Comparison of ENCODE assay signal across 8 mouse cellular contexts in genomic region chr2:101796287-101797115, GRCm38 (mm10).
DNase-seq lines count a peak whose midpoint lies in the region; ATAC-seq lines count a peak whose summit lies in the region.

No protein-coding gene starts in this region.

- peak overlapping the region; percentile 82 for H3K27ac ChIP-seq in intestine, embryonic 16.5 days (ENCODE audit: low read length)
- peak overlapping the region; percentile 89 for H3K27ac ChIP-seq in limb, embryonic 10.5 days
- peak overlapping the region; percentile 91 for H3K27ac ChIP-seq in midbrain, embryonic 10.5 days (replicated peaks)

- no peaks in the 10 kb centered on the region for H3K27me3 ChIP-seq in intestine, embryonic 16.5 days (replicated peaks; ENCODE audit: control insufficient read depth, insufficient read depth, low read length)
- no peaks in the 10 kb centered on the region for H3K27me3 ChIP-seq in limb, embryonic 10.5 days (ENCODE audit: low read depth, poor library complexity, severe bottlenecking)
- H3K27me3 ChIP-seq in midbrain, embryonic 10.5 days (ENCODE audit: low read depth, poor library complexity, severe bottlenecking): peaks cover 9% of the 10 kb centered on the region; the same call in 1 of the 2 replicates

- peak overlapping the region; percentile 65 for H3K4me3 ChIP-seq in intestine, embryonic 16.5 days (ENCODE audit: low read length)
- H3K4me3 ChIP-seq in limb, embryonic 10.5 days: peak overlapping the region; percentile 71
- peak overlapping the region; percentile 76 for H3K4me3 ChIP-seq in midbrain, embryonic 10.5 days

- H3K36me3 ChIP-seq in intestine, embryonic 16.5 days (ENCODE audit: control insufficient read depth, insufficient read depth, low read length): no peaks in the 10 kb centered on the region
- H3K36me3 ChIP-seq in limb, embryonic 10.5 days: peaks cover 10% of the 10 kb centered on the region; the same call in 1 of the 2 replicates
- peaks cover 23% of the 10 kb centered on the region for H3K36me3 ChIP-seq in midbrain, embryonic 10.5 days

- 3% methylated on average over 55 of the region's 55 CpGs for WGBS in intestine, embryonic 16.5 days
- WGBS in limb, embryonic 10.5 days: under 1% methylated on average over 55 of the region's 55 CpGs
- WGBS in midbrain, embryonic 10.5 days: 1% methylated on average over 55 of the region's 55 CpGs

- peak overlapping the region; percentile 96 for H3K4me2 ChIP-seq in intestine, embryonic 16.5 days (ENCODE audit: low read depth, low read length)

- H3K4me1 ChIP-seq in intestine, embryonic 16.5 days (ENCODE audit: control insufficient read depth, insufficient read depth, low read length): peaks cover 14% of the 10 kb centered on the region
- peaks cover 21% of the 10 kb centered on the region for H3K4me1 ChIP-seq in limb, embryonic 10.5 days
- peaks cover 48% of the 10 kb centered on the region for H3K4me1 ChIP-seq in midbrain, embryonic 10.5 days

- peak; percentile 76 for ATAC-seq in intestine, embryonic 16.5 days

- no peaks in the 10 kb centered on the region for H3K9me3 ChIP-seq in intestine, embryonic 16.5 days (ENCODE audit: control insufficient read depth, low read length)
- H3K9me3 ChIP-seq in limb, embryonic 10.5 days (replicated peaks): no peaks in the 10 kb centered on the region
- no peaks in the 10 kb centered on the region for H3K9me3 ChIP-seq in midbrain, embryonic 10.5 days (replicated peaks)

- peak overlapping the region; percentile 75 for H3K9ac ChIP-seq in intestine, embryonic 16.5 days (ENCODE audit: low read depth, low read length)

- DNase-seq in adrenal gland, adult (ENCODE audit: inconsistent age in 2 of 2, low spot score in 1 of 2): peak; percentile 62 to 88
- DNase-seq in embryo, embryonic 11.5 days (ENCODE audit: low read depth, low spot score): peak; percentile 81
- DNase-seq in heart, adult 11 months: peak; percentile 97
- peak; percentile 92 for DNase-seq in limb, embryonic 10.5 days (ENCODE audit: low spot score)
- DNase-seq in midbrain, embryonic 10.5 days (ENCODE audit: low spot score): peak; percentile 89
- peak; percentile 6 to 26 for DNase-seq in right cerebral cortex, postnatal 36 days (ENCODE audit: low spot score in 2 of 2)
- peak; percentile 68 to 71 for DNase-seq in urinary bladder, postnatal 36 days (ENCODE audit: low spot score in 2 of 2)

Comparison
In these comparisons a context has a peak if more than half of its experiments do, and no peak if none do; other contexts are left out.
1. Peak in every context shown above with its lines: DNase-seq, ATAC-seq, H3K4me3 ChIP-seq and H3K27ac ChIP-seq.
2. DNase-seq: peak in every context shown above with its lines; median percentile 97 in heart, adult 11 months; 92 in limb, embryonic 10.5 days; 89 in midbrain, embryonic 10.5 days; 81 in embryo, embryonic 11.5 days; 75 in adrenal gland, adult; 70 in urinary bladder, postnatal 36 days; 16 in right cerebral cortex, postnatal 36 days.